Mouse (Mus musculus) megakaryocyte, embryonic 14.5 days (primary cell): ENCODE data around the gene Tbc1d22a.

Experiments used
- FLI1 ChIP-seq: IDR thresholded peaks from 2 replicates; pipeline ENCODE4 v1.6.1; 2012; ENCODE audit warnings: low read length, inconsistent platforms, mixed read lengths
- GATA1 ChIP-seq: IDR thresholded peaks from 3 replicates; pipeline ENCODE4 v1.6.1; 2012; ENCODE audit warnings: mixed read lengths, low read length, inconsistent platforms, borderline replicate concordance

- TF ChIP-seq GATA1 (no peak), FLI1 (no peak)
Measured at GRCm38 (mm10) chr15:86520201-86520600, 305.9 kb downstream of the Tbc1d22a start.
